Mouse (Mus musculus) CH12.LX (cell line): ENCODE data around the gene C2cd4d. TPM values are rescaled to one million over a fixed set of nuclear protein-coding genes. Genes with fewer than 3 reads are reported as not detected.

ENCODE experiments used
- DNase-seq: peaks from one replicate; pipeline ENCODE4 v3.0.0-alpha.2; 2013; ENCODE audit errors: extremely low read depth
- H3K27ac ChIP-seq: 2 replicates; pipeline ENCODE4 v1.5.1; 2012; ENCODE audit warnings: low read depth, mild to moderate bottlenecking, control low read depth, moderate library complexity; ENCODE audit not compliant: insufficient read depth
- H3K27me3 ChIP-seq: replicated peaks from 2 replicates; pipeline ENCODE3; 2012; ENCODE audit warnings: inconsistent platforms
- H3K36me3 ChIP-seq, 2 experiments: replicated peaks in 1 of 2; 2 replicates each; pipeline versions ENCODE3 to v1.6.1; 2012; ENCODE audit warnings: inconsistent platforms in 1 of 2, low read length in 1 of 2, mild to moderate bottlenecking in 1 of 2, mixed read lengths in 1 of 2, moderate library complexity in 1 of 2; ENCODE audit not compliant: control insufficient read depth in 1 of 2, insufficient read depth in 1 of 2
- H3K4me1 ChIP-seq, 2 experiments: 2 replicates each; pipeline ENCODE4 v1.6.1; 2012; ENCODE audit warnings: inconsistent platforms in 1 of 2, moderate library complexity in 1 of 2; ENCODE audit not compliant: insufficient read depth in 2 of 2, control insufficient read depth in 1 of 2
- H3K4me2 ChIP-seq: 2 replicates; pipeline ENCODE4 v1.6.1; 2012; ENCODE audit warnings: low read depth, mild to moderate bottlenecking, control low read depth; ENCODE audit not compliant: poor library complexity, insufficient read depth, severe bottlenecking
- H3K4me3 ChIP-seq, 3 experiments: fragments of 150-350 bp in 1 of 3; sonication (generic) in 1 of 3; replicated peaks in 1 of 3; 2 replicates each; pipeline versions ENCODE3 to v1.5.1; 2011 to 2012; ENCODE audit warnings: low read depth in 2 of 3, low read length in 2 of 3, mild to moderate bottlenecking in 2 of 3, moderate library complexity in 2 of 3, control low read depth in 1 of 3, improper control_type of control experiment in 1 of 3, inconsistent platforms in 1 of 3, mixed read lengths in 1 of 3; ENCODE audit not compliant: poor library complexity in 1 of 3
- H3K79me2 ChIP-seq: replicated peaks from 2 replicates; pipeline ENCODE4 v1.6.1; 2012; ENCODE audit warnings: mild to moderate bottlenecking, moderate library complexity; ENCODE audit not compliant: control insufficient read depth, poor library complexity, insufficient read depth, severe bottlenecking; ENCODE audit errors: extremely low read depth
- H3K9ac ChIP-seq: 2 replicates; pipeline ENCODE4 v1.6.1; 2012; ENCODE audit warnings: low read depth, mild to moderate bottlenecking, control low read depth, moderate library complexity; ENCODE audit not compliant: insufficient read depth
- H3K9me3 ChIP-seq: replicated peaks from 2 replicates; pipeline ENCODE3; 2012; ENCODE audit warnings: low read length, inconsistent platforms, mixed read lengths
- BHLHE40 ChIP-seq: IDR thresholded peaks from 2 replicates; pipeline ENCODE4 v1.6.1; 2011; ENCODE audit warnings: mild to moderate bottlenecking, low read depth, low read length, improper control_type of control experiment
- CTCF ChIP-seq, 2 experiments: IDR thresholded peaks in 1 of 2; conservative IDR thresholded peaks in 1 of 2; 2 replicates each; pipeline ENCODE4 v1.5.1; 2011 to 2012; ENCODE audit warnings: low read depth in 2 of 2, low read length in 2 of 2, improper control_type of control experiment in 1 of 2, inconsistent platforms in 1 of 2, mild to moderate bottlenecking in 1 of 2, moderate library complexity in 1 of 2
- E2F4 ChIP-seq: IDR thresholded peaks from 2 replicates; pipeline ENCODE4 v1.6.1; 2011; ENCODE audit warnings: low read depth, low read length, improper control_type of control experiment; ENCODE audit not compliant: insufficient replicate concordance
- ELF1 ChIP-seq: IDR thresholded peaks from 2 replicates; pipeline ENCODE4 v1.6.1; 2014; ENCODE audit warnings: low read depth, mild to moderate bottlenecking, inconsistent platforms, low read length, improper control_type of control experiment
- ETS1 ChIP-seq: conservative IDR thresholded peaks from 2 replicates; pipeline ENCODE4 v1.6.1; 2012; ENCODE audit warnings: low read depth, mild to moderate bottlenecking, inconsistent platforms, low read length, improper control_type of control experiment, moderate library complexity
- GABPA ChIP-seq: IDR thresholded peaks from 2 replicates; pipeline ENCODE4 v1.6.1; 2012; ENCODE audit warnings: low read depth, low read length, improper control_type of control experiment, inconsistent platforms; ENCODE audit not compliant: insufficient replicate concordance
- IRF4 ChIP-seq: IDR thresholded peaks from 2 replicates; pipeline ENCODE4 v1.6.1; 2014; ENCODE audit warnings: low read depth, mild to moderate bottlenecking, inconsistent platforms, low read length, improper control_type of control experiment
- JUN ChIP-seq: IDR thresholded peaks from 2 replicates; pipeline ENCODE4 v1.6.1; 2011; ENCODE audit warnings: low read depth, mild to moderate bottlenecking, low read length, improper control_type of control experiment, moderate library complexity; ENCODE audit not compliant: insufficient read depth
- KAT2A ChIP-seq: IDR thresholded peaks from 2 replicates; pipeline ENCODE4 v1.6.1; 2012; ENCODE audit warnings: low read length, improper control_type of control experiment, inconsistent platforms; ENCODE audit not compliant: insufficient replicate concordance
- MAX ChIP-seq: IDR thresholded peaks from 2 replicates; pipeline ENCODE4 v1.6.1; 2011; ENCODE audit warnings: low read length, improper control_type of control experiment
- MAZ ChIP-seq: IDR thresholded peaks from 2 replicates; pipeline ENCODE4 v1.6.1; 2012; ENCODE audit warnings: low read depth, mild to moderate bottlenecking, inconsistent platforms, low read length, improper control_type of control experiment, moderate library complexity
- MEF2A ChIP-seq: IDR thresholded peaks from 2 replicates; pipeline ENCODE4 v1.6.1; 2014; ENCODE audit warnings: low read depth, mild to moderate bottlenecking, inconsistent platforms, low read length, improper control_type of control experiment, borderline replicate concordance
- MXI1 ChIP-seq: IDR thresholded peaks from 2 replicates; pipeline ENCODE4 v1.6.1; 2011; ENCODE audit warnings: mild to moderate bottlenecking, low read depth, low read length, improper control_type of control experiment
- MYC ChIP-seq: IDR thresholded peaks from 2 replicates; pipeline ENCODE4 v1.6.1; 2011; ENCODE audit warnings: low read depth, mild to moderate bottlenecking, improper control_type of control experiment, low read length
- NELFE ChIP-seq: IDR thresholded peaks from 2 replicates; pipeline ENCODE4 v1.6.1; 2011; ENCODE audit warnings: low read depth, low read length, improper control_type of control experiment
- NRF1 ChIP-seq: IDR thresholded peaks from 2 replicates; pipeline ENCODE4 v1.6.1; 2014; ENCODE audit warnings: low read depth, mild to moderate bottlenecking, inconsistent platforms, low read length, improper control_type of control experiment, moderate library complexity
- PAX5 ChIP-seq: IDR thresholded peaks from 2 replicates; pipeline ENCODE4 v1.6.1; 2012; ENCODE audit warnings: low read length, inconsistent platforms, mixed read lengths
- POLR2A ChIP-seq: IDR thresholded peaks from 2 replicates; pipeline ENCODE4 v1.6.1; 2011; ENCODE audit warnings: low read depth, mild to moderate bottlenecking, improper control_type of control experiment, low read length
- RCOR1 ChIP-seq: conservative IDR thresholded peaks from 2 replicates; pipeline ENCODE4 v1.6.1; 2012; ENCODE audit warnings: low read depth, mild to moderate bottlenecking, inconsistent platforms, low read length, improper control_type of control experiment
- SIN3A ChIP-seq: IDR thresholded peaks from 2 replicates; pipeline ENCODE4 v1.6.1; 2012; ENCODE audit warnings: low read length, improper control_type of control experiment, inconsistent platforms
- SMC3 ChIP-seq: IDR thresholded peaks from 2 replicates; pipeline ENCODE4 v1.6.1; 2011; ENCODE audit warnings: low read depth, low read length, improper control_type of control experiment
- TBP ChIP-seq: conservative IDR thresholded peaks from 2 replicates; pipeline ENCODE4 v1.6.1; 2011; ENCODE audit warnings: low read depth, low read length, improper control_type of control experiment
- UBTF ChIP-seq: IDR thresholded peaks from 2 replicates; pipeline ENCODE4 v1.6.1; 2012; ENCODE audit warnings: low read depth, mild to moderate bottlenecking, inconsistent platforms, low read length, improper control_type of control experiment, moderate library complexity
- USF2 ChIP-seq: conservative IDR thresholded peaks from 2 replicates; pipeline ENCODE4 v1.6.1; 2011; ENCODE audit warnings: low read depth, low read length, improper control_type of control experiment
- ZC3H11A ChIP-seq: IDR thresholded peaks from 2 replicates; pipeline ENCODE4 v1.6.1; 2012; ENCODE audit warnings: low read depth, mild to moderate bottlenecking, inconsistent platforms, low read length, improper control_type of control experiment
- ZMIZ1 ChIP-seq: IDR thresholded peaks from 2 replicates; pipeline ENCODE4 v1.6.1; 2012; ENCODE audit warnings: low read depth, mild to moderate bottlenecking, inconsistent platforms, low read length, improper control_type of control experiment
- ZNF384 ChIP-seq: IDR thresholded peaks from 2 replicates; pipeline ENCODE4 v1.6.1; 2012; ENCODE audit warnings: low read depth, low read length, improper control_type of control experiment, inconsistent platforms
- dilution Hi-C: fragments of 300-500 bp; cut with MboI; formaldehyde crosslinking; loops from 2 replicates; pipeline ENCODE4 v1.14.3; 2020; ENCODE audit warnings: low sequenced_read_pairs; ENCODE audit not compliant: extremely low pct_unique_long_range_greater_than_20kb, extremely low pct_ligation_motif_present
- in situ Hi-C: fragments of 300-500 bp; cut with MboI; formaldehyde crosslinking; loops from 3 replicates; pipeline ENCODE4 v1.14.3; 2019; ENCODE audit warnings: low sequenced_read_pairs, low pct_ligation_motif_present, low pct_unique_long_range_greater_than_20kb, mixed read lengths
- polyA plus RNA-seq: library from polyadenylated mRNA; unstranded; fragments of >175 nt; gene quantifications from 2 replicates; pipeline ENCODE4 v1.2.1, GENCODE M21; 2012; ENCODE audit warnings: low read depth; ENCODE audit not compliant: insufficient read length
- total RNA-seq, 2 experiments: library from RNA; depleted of rRNA; stranded (reverse); fragments of 300-350 nt in 1 of 2; fragments of >200 nt in 1 of 2; gene quantifications; 2 replicates each; pipeline ENCODE4 v1.2.3; 2012 to 2014

C2cd4d gene
- total and polyA plus RNA-seq, 3 experiments = not detected

- TF ChIP-seq KAT2A = no peak
- no peak for TF ChIP-seq RCOR1
- no peak for TF ChIP-seq JUN
- no peak for TF ChIP-seq NELFE
- TF ChIP-seq SIN3A = no peak
- no peak for TF ChIP-seq ZC3H11A
- TF ChIP-seq ZMIZ1 = no peak
- no peak for TF ChIP-seq CTCF (conservative IDR thresholded peaks at IDR 0.05 in 1 of 2, IDR thresholded peaks at IDR 0.05 in 1 of 2; ENCODE audit: low read depth in 2 of 2, low read length in 2 of 2)
- TF ChIP-seq MYC = no peak
- no peak for TF ChIP-seq IRF4
- TF ChIP-seq SMC3 = no peak
- no peak for TF ChIP-seq USF2
- no peak for TF ChIP-seq TBP
- TF ChIP-seq BHLHE40 = no peak
- no peak for TF ChIP-seq PAX5
- TF ChIP-seq UBTF = no peak
- dilution Hi-C loops (no loop called here), in situ Hi-C loops (no loop called here)
- Histone ChIP-seq H3K79me2 (no peaks in the 10 kb centered on the region), H3K4me3 (no peak overlapping the region), H3K27ac (no peak overlapping the region), H3K36me3 (peaks cover 0 to 2% of the 10 kb centered on the region in 2 experiments), H3K27me3 (no peaks in the 10 kb centered on the region), H3K4me2 (no peak overlapping the region), H3K4me1 (peaks cover 6 to 55% of the 10 kb centered on the region in 2 experiments), H3K9me3 (no peaks in the 10 kb centered on the region), H3K9ac (no peak overlapping the region)
- DNase-seq = no peak
Observed at GRCm38 (mm10) chr3:94389420-94389819, 27.2 kb downstream of the C2cd4d start.

GRCm38 (mm10) chr3:94391001-94391400 is 28.8 kb downstream of the C2cd4d start:
- H3K79me2 ChIP-seq = no peaks in the 10 kb centered on the region
- H3K36me3 ChIP-seq = peaks cover 0 to 2% of the 10 kb centered on the region in 2 experiments
- H3K4me2 ChIP-seq = no peak overlapping the region
- H3K4me1 ChIP-seq = peaks cover 6 to 39% of the 10 kb centered on the region in 2 experiments
- H3K9me3 ChIP-seq = no peaks in the 10 kb centered on the region
- no peaks in the 10 kb centered on the region for H3K27me3 ChIP-seq
- in situ Hi-C loops (no loop called here), dilution Hi-C loops (no loop called here)
- no peak for DNase-seq
- no peak overlapping the region for H3K9ac ChIP-seq
- no peak overlapping the region for H3K27ac ChIP-seq
- no peak for TF ChIP-seq MAZ
- TF ChIP-seq USF2 = no peak
- no peak for TF ChIP-seq CTCF (conservative IDR thresholded peaks at IDR 0.05 in 1 of 2, IDR thresholded peaks at IDR 0.05 in 1 of 2; ENCODE audit: low read depth in 2 of 2, low read length in 2 of 2)
- no peak for TF ChIP-seq PAX5
- no peak for TF ChIP-seq BHLHE40
- no peak for TF ChIP-seq IRF4
- no peak for TF ChIP-seq POLR2A
- TF ChIP-seq MEF2A = no peak
- TF ChIP-seq ZNF384 = no peak
- TF ChIP-seq RCOR1 = no peak
- TF ChIP-seq MXI1 = no peak
- no peak for TF ChIP-seq KAT2A
- TF ChIP-seq ELF1 = no peak
- no peak for TF ChIP-seq MAX
- TF ChIP-seq GABPA = no peak
- no peak for TF ChIP-seq NRF1
- TF ChIP-seq ETS1 = no peak
- TF ChIP-seq E2F4 = no peak
- H3K4me3 ChIP-seq = no peak overlapping the region
